Mouse (Mus musculus): ENCODE measurements around the gene Dcakd. TPM values are rescaled to one million over a fixed set of nuclear protein-coding genes. Genes with fewer than 3 reads are reported as not detected.

Dcakd gene
- polyA plus RNA-seq, 1 experiment from 2014 or later: 36.8 TPM

DNA sequence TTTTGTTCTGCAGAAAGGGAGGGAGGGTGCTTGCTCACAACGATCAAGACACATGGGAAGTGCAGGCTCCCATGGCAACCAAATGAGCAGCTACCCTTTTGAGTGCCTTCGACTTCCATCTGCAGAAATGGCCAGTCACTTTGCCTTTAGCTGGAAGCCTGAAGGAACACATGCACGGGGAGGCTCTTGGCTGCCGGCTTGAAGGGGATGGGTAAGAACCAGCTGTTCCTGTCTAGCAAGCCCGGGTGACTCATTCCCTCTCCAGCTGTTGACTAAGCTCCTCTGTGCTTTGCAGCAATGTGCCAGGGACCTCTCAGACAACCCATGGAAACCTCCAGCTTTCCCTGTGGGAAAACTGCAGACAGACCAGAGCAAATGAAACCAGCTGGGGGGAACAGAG is 24.9 kb downstream of the Dcakd start:
- Histone ChIP-seq H3K9me3 (ENCODE audit: control insufficient read depth, low read length) (no peaks in the 10 kb centered on the region), H3K4me3 (ENCODE audit: low read depth, low read length) (no peak overlapping the region), H3K27me3 (ENCODE audit: control insufficient read depth, insufficient read depth, low read length) (no peaks in the 10 kb centered on the region), H3K4me1 (replicated peaks; ENCODE audit: control insufficient read depth, insufficient read depth) (0 out of 2 replicates have a peak, but pooled peaks cover 3% of the 10 kb centered on the region), H3K27ac (replicated peaks) (peak overlapping the region; percentile 89), H3K4me2 (replicated peaks; ENCODE audit: low read depth) (no peak overlapping the region), H3K36me3 (ENCODE audit: control insufficient read depth, insufficient read depth, low read length) (peaks cover 3% of the 10 kb centered on the region; the same call in 1 of the 2 replicates), H3K9ac (ENCODE audit: low read length) (no peak overlapping the region)
- TF ChIP-seq EP300 (optimal IDR thresholded peaks at IDR 0.05) (peak; percentile 47), CTCF (IDR thresholded peaks at IDR 0.05; ENCODE audit: low read depth) (no peak)
- ATAC-seq (ENCODE audit: low FRiP score, low TSS enrichment) (peak; percentile 91), DNase-seq (ENCODE audit: low spot score) (peak; percentile 79)
- WGBS: 8% methylated on average over 5 of the region's 5 CpGs

DNA sequence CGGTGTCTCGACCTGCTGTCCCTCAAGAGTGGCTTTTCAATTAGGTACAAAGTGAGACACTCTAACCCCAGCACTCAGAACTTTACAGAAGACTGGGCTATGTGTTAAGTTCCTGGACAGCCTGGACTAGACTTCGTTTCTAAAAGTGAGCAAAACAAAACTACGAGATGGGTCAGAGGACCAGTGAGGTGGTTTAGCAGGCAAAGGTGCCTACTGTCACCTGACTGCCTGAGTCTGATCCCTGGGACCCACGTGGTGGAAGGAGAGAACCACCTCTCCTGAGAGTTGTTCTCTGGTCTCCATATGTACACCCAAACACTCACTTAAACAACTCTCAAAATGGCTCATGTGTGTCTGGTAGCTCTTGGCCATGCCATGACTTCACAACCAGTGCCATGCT is 27.1 kb downstream of the Dcakd start:
- no peaks in the 10 kb centered on the region for H3K9me3 ChIP-seq (ENCODE audit: control insufficient read depth, low read length)

DNA sequence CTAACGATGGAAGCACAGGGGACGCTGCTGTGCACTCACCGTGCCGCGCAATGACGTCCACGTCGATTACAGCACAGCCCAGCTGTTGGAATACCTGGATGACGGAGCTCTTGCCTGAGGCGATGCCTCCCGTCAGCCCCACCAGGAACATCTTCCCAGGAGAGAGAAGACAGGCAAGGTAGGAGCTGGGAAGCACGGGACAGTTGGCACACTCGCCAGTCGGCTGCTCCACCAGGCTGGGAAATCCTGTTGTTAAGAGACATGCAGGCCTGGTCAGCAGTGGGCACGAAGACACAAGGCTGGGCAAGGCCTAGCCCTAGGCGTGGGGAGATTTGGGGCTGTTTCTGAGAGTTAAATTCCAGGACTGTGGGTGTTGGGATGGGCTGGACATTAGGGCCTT is 28.0 kb downstream of the Dcakd start:
- ATAC-seq (ENCODE audit: low FRiP score, low TSS enrichment): no peak
- DNase-seq (ENCODE audit: low spot score): no peak
- 87% methylated on average over 16 of the region's 16 CpGs for WGBS
- 0 out of 2 replicates have a peak, but pooled peaks cover 3% of the 10 kb centered on the region for H3K4me1 ChIP-seq (replicated peaks; ENCODE audit: control insufficient read depth, insufficient read depth)
- TF ChIP-seq EP300 (optimal IDR thresholded peaks at IDR 0.05): no peak
- no peak for TF ChIP-seq CTCF (IDR thresholded peaks at IDR 0.05; ENCODE audit: low read depth)
- no peak overlapping the region; the same call in 1 of the 2 replicates for H3K9ac ChIP-seq (ENCODE audit: low read length)
- peaks cover 6% of the 10 kb centered on the region; the same call in 1 of the 2 replicates for H3K36me3 ChIP-seq (ENCODE audit: control insufficient read depth, insufficient read depth, low read length)
- H3K27ac ChIP-seq (replicated peaks): no peak overlapping the region
- no peaks in the 10 kb centered on the region for H3K9me3 ChIP-seq (ENCODE audit: control insufficient read depth, low read length)
- no peak overlapping the region for H3K4me2 ChIP-seq (replicated peaks; ENCODE audit: low read depth)
- no peaks in the 10 kb centered on the region for H3K27me3 ChIP-seq (ENCODE audit: control insufficient read depth, insufficient read depth, low read length)
- no peak overlapping the region for H3K4me3 ChIP-seq (ENCODE audit: low read depth, low read length)

More for the DNA sequence above, 27.1 kb downstream of the Dcakd start:
- Histone ChIP-seq H3K4me1 (replicated peaks; ENCODE audit: control insufficient read depth, insufficient read depth) (0 out of 2 replicates have a peak, but pooled peaks cover 3% of the 10 kb centered on the region), H3K9ac (ENCODE audit: low read length) (no peak overlapping the region), H3K4me2 (replicated peaks; ENCODE audit: low read depth) (no peak overlapping the region), H3K27ac (replicated peaks) (no peak overlapping the region), H3K27me3 (ENCODE audit: control insufficient read depth, insufficient read depth, low read length) (no peaks in the 10 kb centered on the region), H3K4me3 (ENCODE audit: low read depth, low read length) (no peak overlapping the region), H3K36me3 (ENCODE audit: control insufficient read depth, insufficient read depth, low read length) (peaks cover 6% of the 10 kb centered on the region; the same call in 1 of the 2 replicates)
- no peak for DNase-seq (ENCODE audit: low spot score)
- no peak for ATAC-seq (ENCODE audit: low FRiP score, low TSS enrichment)
- WGBS: 75% methylated on average over 5 of the region's 5 CpGs
- TF ChIP-seq EP300 (optimal IDR thresholded peaks at IDR 0.05): no peak
- no peak for TF ChIP-seq CTCF (IDR thresholded peaks at IDR 0.05; ENCODE audit: low read depth)

DNA sequence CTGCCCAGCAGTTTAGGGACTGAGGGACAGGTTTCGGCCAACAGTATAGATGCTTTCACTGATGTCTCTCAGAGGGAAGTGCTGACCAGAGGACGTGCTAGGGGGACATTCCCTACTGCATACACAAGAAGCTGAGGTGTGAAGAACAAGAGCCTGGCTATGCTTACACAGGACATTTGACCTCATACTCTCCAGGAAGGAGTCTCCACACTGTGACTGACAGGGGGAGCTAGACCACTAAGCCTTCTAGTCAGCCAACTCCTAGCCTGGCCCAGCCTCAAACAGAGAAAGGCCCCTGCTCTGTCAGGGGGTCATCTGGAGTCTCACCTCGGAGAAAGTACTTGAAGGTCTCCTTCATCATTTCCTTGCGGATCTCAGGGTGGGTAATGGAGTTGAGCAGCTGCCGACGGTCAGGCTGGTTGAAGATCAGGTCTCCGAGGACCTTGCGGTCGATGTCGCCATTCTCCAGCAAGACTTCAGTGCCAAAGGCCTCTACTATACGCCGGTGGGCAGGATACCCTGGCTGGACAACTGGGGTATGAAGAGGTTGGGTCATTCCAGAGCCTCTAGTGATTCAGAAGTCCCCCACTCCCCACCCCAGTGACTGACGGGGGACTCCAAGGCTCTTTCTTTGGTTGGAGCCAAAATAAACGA is 28.7 kb downstream of the Dcakd start:
- H3K27ac ChIP-seq (replicated peaks): no peak overlapping the region
- H3K36me3 ChIP-seq (ENCODE audit: control insufficient read depth, insufficient read depth, low read length): peaks cover 7% of the 10 kb centered on the region
- 0 out of 2 replicates have a peak, but pooled peaks cover 3% of the 10 kb centered on the region for H3K4me1 ChIP-seq (replicated peaks; ENCODE audit: control insufficient read depth, insufficient read depth)
- H3K9ac ChIP-seq (ENCODE audit: low read length): no peak overlapping the region; the same call in 1 of the 2 replicates
- no peaks in the 10 kb centered on the region for H3K27me3 ChIP-seq (ENCODE audit: control insufficient read depth, insufficient read depth, low read length)
- no peak for TF ChIP-seq CTCF (IDR thresholded peaks at IDR 0.05; ENCODE audit: low read depth)
- WGBS: 73% methylated on average over 14 of the region's 14 CpGs
- H3K9me3 ChIP-seq (ENCODE audit: control insufficient read depth, low read length): no peaks in the 10 kb centered on the region
- no peak overlapping the region for H3K4me3 ChIP-seq (ENCODE audit: low read depth, low read length)
- no peak overlapping the region for H3K4me2 ChIP-seq (replicated peaks; ENCODE audit: low read depth)
- ATAC-seq (ENCODE audit: low FRiP score, low TSS enrichment) (no peak), DNase-seq (ENCODE audit: low spot score) (no peak)

DNA sequence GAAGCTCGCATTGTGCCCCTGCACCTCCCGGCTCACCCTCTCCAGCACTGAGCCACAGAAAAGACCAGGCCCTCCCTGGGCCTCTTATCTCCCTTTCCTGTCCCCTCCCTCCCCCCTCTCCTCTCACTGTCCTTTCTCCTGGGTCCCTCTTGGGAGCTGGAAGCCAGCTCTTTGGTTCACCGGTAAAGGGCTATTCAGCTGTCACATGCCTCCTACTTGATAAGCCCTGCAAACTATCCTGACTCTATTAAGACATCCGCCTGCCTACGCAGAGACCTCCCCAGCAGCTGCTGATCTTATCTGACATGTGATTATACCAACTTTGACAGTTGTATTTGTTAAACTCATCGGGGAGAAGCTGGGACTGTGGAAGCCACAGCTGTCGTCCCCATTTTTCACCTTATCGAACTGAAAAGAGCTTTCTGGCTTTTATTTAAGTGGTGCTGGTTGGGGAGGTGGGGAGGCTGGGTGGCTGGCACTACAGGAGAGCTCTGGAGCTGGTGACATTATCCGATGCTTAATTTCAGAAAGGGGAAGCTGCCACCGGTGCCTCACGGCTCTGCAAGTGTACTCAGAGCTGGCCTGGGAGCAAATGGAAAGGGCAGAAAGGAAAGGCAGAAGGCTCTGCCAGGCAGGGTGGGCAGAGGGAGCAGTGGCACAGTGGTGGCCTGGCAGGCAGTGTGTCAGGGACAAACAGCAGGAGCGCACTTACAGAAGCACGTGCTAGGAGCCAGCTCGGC is 29.4 kb downstream of the Dcakd start:
- H3K4me2 ChIP-seq (replicated peaks; ENCODE audit: low read depth): no peak overlapping the region
- peaks cover 11% of the 10 kb centered on the region for H3K36me3 ChIP-seq (ENCODE audit: control insufficient read depth, insufficient read depth, low read length)
- H3K4me1 ChIP-seq (replicated peaks; ENCODE audit: control insufficient read depth, insufficient read depth): 0 out of 2 replicates have a peak, but pooled peaks cover 3% of the 10 kb centered on the region
- WGBS: 46% methylated on average over 14 of the region's 14 CpGs
- H3K9me3 ChIP-seq (ENCODE audit: control insufficient read depth, low read length): no peaks in the 10 kb centered on the region
- DNase-seq (ENCODE audit: low spot score) (no peak), ATAC-seq (ENCODE audit: low FRiP score, low TSS enrichment) (no peak)
- H3K27ac ChIP-seq (replicated peaks): no peak overlapping the region
- H3K9ac ChIP-seq (ENCODE audit: low read length): no peak overlapping the region
- no peaks in the 10 kb centered on the region for H3K27me3 ChIP-seq (ENCODE audit: control insufficient read depth, insufficient read depth, low read length)
- TF ChIP-seq CTCF (IDR thresholded peaks at IDR 0.05; ENCODE audit: low read depth): no peak
- TF ChIP-seq EP300 (optimal IDR thresholded peaks at IDR 0.05): no peak
- H3K4me3 ChIP-seq (ENCODE audit: low read depth, low read length): no peak overlapping the region

DNA sequence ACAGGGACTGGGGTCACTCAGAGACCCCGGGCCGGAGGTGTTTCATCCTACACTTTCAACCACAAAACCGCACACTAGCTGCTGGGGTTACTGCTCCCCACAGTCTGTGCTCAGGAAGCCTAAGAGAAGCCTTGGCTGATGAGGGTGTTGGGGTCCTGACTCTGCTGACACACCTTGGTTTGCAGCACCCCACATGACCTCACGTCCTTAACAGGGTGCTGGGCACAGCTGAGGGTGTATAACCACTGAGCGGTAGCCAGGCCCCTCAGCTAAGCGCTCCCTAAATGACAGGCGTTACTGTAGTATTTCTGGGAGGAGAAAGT is 29.9 kb downstream of the Dcakd start:
- Histone ChIP-seq H3K4me1 (replicated peaks; ENCODE audit: control insufficient read depth, insufficient read depth) (no peaks in the 10 kb centered on the region), H3K36me3 (ENCODE audit: control insufficient read depth, insufficient read depth, low read length) (peaks cover 11% of the 10 kb centered on the region), H3K4me3 (ENCODE audit: low read depth, low read length) (no peak overlapping the region), H3K27me3 (ENCODE audit: control insufficient read depth, insufficient read depth, low read length) (no peaks in the 10 kb centered on the region), H3K9me3 (ENCODE audit: control insufficient read depth, low read length) (no peaks in the 10 kb centered on the region), H3K27ac (replicated peaks) (no peak overlapping the region), H3K4me2 (replicated peaks; ENCODE audit: low read depth) (no peak overlapping the region), H3K9ac (ENCODE audit: low read length) (no peak overlapping the region)
- no peak for ATAC-seq (ENCODE audit: low FRiP score, low TSS enrichment)
- TF ChIP-seq CTCF (IDR thresholded peaks at IDR 0.05; ENCODE audit: low read depth): no peak
- no peak for TF ChIP-seq EP300 (optimal IDR thresholded peaks at IDR 0.05)
- DNase-seq (ENCODE audit: low spot score): no peak
- 76% methylated on average over 7 of the region's 7 CpGs for WGBS

Measured in stomach, postnatal 0 days (tissue).